Mouse (Mus musculus) hindbrain, embryonic 16.5 days (tissue): ENCODE measurements around the gene Ube2g2. TPM values are rescaled to one million over a fixed set of nuclear protein-coding genes. Genes with fewer than 3 reads are reported as not detected.

ENCODE experiments used
- ATAC-seq: fragments of 200-750 bp; cut with Nextera tagmentation; 2 replicates; pipeline ENCODE4 v1.8.0; 2017; ENCODE audit warnings: moderate TSS enrichment, moderate library complexity
- H3K27ac ChIP-seq: fragments of 300-500 bp; sonication (generic); 2 replicates; pipeline ENCODE4 v1.5.1; 2014; ENCODE audit warnings: low read depth, mild to moderate bottlenecking, control low read depth, low read length, moderate library complexity
- H3K27me3 ChIP-seq: fragments of 300-500 bp; sonication (generic); replicated peaks from 2 replicates; pipeline ENCODE4 v1.6.1; 2014; ENCODE audit warnings: low read length; ENCODE audit not compliant: control insufficient read depth, insufficient read depth
- H3K36me3 ChIP-seq: fragments of 300-500 bp; sonication (generic); 2 replicates; pipeline ENCODE4 v1.6.1; 2014; ENCODE audit warnings: mild to moderate bottlenecking, low read length, moderate library complexity, mixed read lengths; ENCODE audit not compliant: control insufficient read depth, insufficient read depth
- H3K4me1 ChIP-seq: fragments of 300-500 bp; sonication (generic); 2 replicates; pipeline ENCODE4 v1.6.1; 2014; ENCODE audit warnings: low read depth, low read length; ENCODE audit not compliant: control insufficient read depth, insufficient read depth
- H3K4me2 ChIP-seq: fragments of 300-500 bp; sonication (generic); 2 replicates; pipeline ENCODE4 v1.6.1; 2014; ENCODE audit warnings: mild to moderate bottlenecking, low read length, control low read depth, moderate library complexity
- H3K4me3 ChIP-seq: fragments of 300-500 bp; sonication (generic); 2 replicates; pipeline ENCODE4 v1.5.1; 2014; ENCODE audit warnings: mild to moderate bottlenecking, low read length, control low read depth, moderate library complexity
- H3K9ac ChIP-seq: fragments of 300-500 bp; sonication (generic); 2 replicates; pipeline ENCODE4 v1.6.1; 2014; ENCODE audit warnings: low read depth, mild to moderate bottlenecking, control low read depth, low read length, moderate library complexity
- H3K9me3 ChIP-seq: fragments of 300-500 bp; sonication (generic); 2 replicates; pipeline ENCODE4 v1.6.1; 2014; ENCODE audit warnings: mild to moderate bottlenecking, low read length, moderate library complexity; ENCODE audit not compliant: control insufficient read depth
- WGBS: fragments of 180-500 bp; shearing (Covaris S2); extraction: QIAGEN DNeasy Blood & Tissue Kit; methylation state at CpG from one replicate; pipeline ENCODE4 v1.1.7; 2014; 5-methylcytosine and 5-hydroxymethylcytosine counted together
- polyA plus RNA-seq: library from polyadenylated mRNA; unstranded; fragments of >200 nt; fragmentation: Nextera tagmentation; extraction: Ambion mirVana; gene quantifications from 2 replicates; pipeline ENCODE4 v1.2.1, GENCODE M21; 2015

The Ube2g2 gene
- polyA plus RNA-seq, 1 experiment from 2014 or later: 85.0 TPM

GRCm38 (mm10) chr10:77647461-77647860 lies 25.4 kb downstream of the Ube2g2 start:
- WGBS: 75% methylated on average over 1 of the region's 1 CpGs
- no peak overlapping the region for H3K9ac ChIP-seq
- ATAC-seq: no peak
- no peak overlapping the region for H3K27ac ChIP-seq
- H3K4me2 ChIP-seq: no peak overlapping the region
- H3K36me3 ChIP-seq: peaks cover 14% of the 10 kb centered on the region
- H3K27me3 ChIP-seq: no peaks in the 10 kb centered on the region
- no peaks in the 10 kb centered on the region for H3K9me3 ChIP-seq
- no peak overlapping the region for H3K4me3 ChIP-seq
- no peaks in the 10 kb centered on the region for H3K4me1 ChIP-seq

GRCm38 (mm10) chr10:77647901-77648300 lies 25.8 kb downstream of the Ube2g2 start:
- H3K27me3 ChIP-seq: no peaks in the 10 kb centered on the region
- no peak for ATAC-seq
- peaks cover 14% of the 10 kb centered on the region for H3K36me3 ChIP-seq
- H3K9ac ChIP-seq: no peak overlapping the region
- no peak overlapping the region for H3K4me2 ChIP-seq
- no peak overlapping the region for H3K4me3 ChIP-seq
- H3K9me3 ChIP-seq: no peaks in the 10 kb centered on the region
- no peak overlapping the region for H3K27ac ChIP-seq
- no peaks in the 10 kb centered on the region for H3K4me1 ChIP-seq
- 83% methylated on average over 8 of the region's 8 CpGs for WGBS

- Histone ChIP-seq H3K9ac (no peak overlapping the region), H3K36me3 (no peaks in the 10 kb centered on the region), H3K4me3 (no peak overlapping the region), H3K4me1 (no peaks in the 10 kb centered on the region), H3K9me3 (no peaks in the 10 kb centered on the region), H3K4me2 (no peak overlapping the region), H3K27me3 (no peaks in the 10 kb centered on the region), H3K27ac (no peak overlapping the region)
- ATAC-seq: no peak
- 86% methylated on average over 9 of the region's 9 CpGs for WGBS
Observed at GRCm38 (mm10) chr10:77652046-77652445, 30.0 kb downstream of the Ube2g2 start.

- WGBS: 60% methylated on average over 15 of the region's 15 CpGs
- Histone ChIP-seq H3K9ac (no peak overlapping the region), H3K36me3 (no peaks in the 10 kb centered on the region), H3K27me3 (no peaks in the 10 kb centered on the region), H3K4me2 (no peak overlapping the region), H3K27ac (no peak overlapping the region), H3K9me3 (no peaks in the 10 kb centered on the region; the same call in 1 of the 2 replicates), H3K4me1 (no peaks in the 10 kb centered on the region), H3K4me3 (no peak overlapping the region)
- ATAC-seq: no peak
Observed at GRCm38 (mm10) chr10:77658286-77658994, 36.4 kb downstream of the Ube2g2 start.

GRCm38 (mm10) chr10:77663949-77664665 lies 42.0 kb downstream of the Ube2g2 start:
- 49% methylated on average over 43 of the region's 43 CpGs for WGBS
- ATAC-seq: no peak
- peak overlapping the region; percentile 27 for H3K4me2 ChIP-seq

GRCm38 (mm10) chr10:77666342-77666741 lies 44.3 kb downstream of the Ube2g2 start:
- H3K9me3 ChIP-seq: no peaks in the 10 kb centered on the region
- no peak overlapping the region for H3K4me2 ChIP-seq
- H3K9ac ChIP-seq: no peak overlapping the region
- H3K27ac ChIP-seq: no peak overlapping the region
- no peak overlapping the region for H3K4me3 ChIP-seq
- H3K27me3 ChIP-seq: no peaks in the 10 kb centered on the region
- no peaks in the 10 kb centered on the region for H3K4me1 ChIP-seq
- WGBS: 70% methylated on average over 8 of the region's 8 CpGs
- ATAC-seq: peak; percentile 40; the same call in 1 of the 2 replicates
- no peaks in the 10 kb centered on the region for H3K36me3 ChIP-seq

More at GRCm38 (mm10) chr10:77663949-77664665, 42.0 kb downstream of the Ube2g2 start:
- Histone ChIP-seq H3K9me3 (no peaks in the 10 kb centered on the region; the same call in 1 of the 2 replicates), H3K4me3 (no peak overlapping the region), H3K27me3 (no peaks in the 10 kb centered on the region), H3K36me3 (no peaks in the 10 kb centered on the region), H3K4me1 (no peaks in the 10 kb centered on the region), H3K9ac (no peak overlapping the region), H3K27ac (no peak overlapping the region)

GRCm38 (mm10) chr10:77667402-77667801 lies 45.3 kb downstream of the Ube2g2 start:
- no peak overlapping the region for H3K4me2 ChIP-seq
- 90% methylated on average over 4 of the region's 4 CpGs for WGBS
- H3K9ac ChIP-seq: no peak overlapping the region
- ATAC-seq: no peak
- no peaks in the 10 kb centered on the region for H3K4me1 ChIP-seq
- no peak overlapping the region for H3K27ac ChIP-seq
- H3K4me3 ChIP-seq: no peak overlapping the region
- H3K27me3 ChIP-seq: no peaks in the 10 kb centered on the region
- no peaks in the 10 kb centered on the region for H3K9me3 ChIP-seq
- H3K36me3 ChIP-seq: no peaks in the 10 kb centered on the region

- no peaks in the 10 kb centered on the region for H3K27me3 ChIP-seq
- no peaks in the 10 kb centered on the region for H3K9me3 ChIP-seq
- 87% methylated on average over 4 of the region's 4 CpGs for WGBS
Observed at GRCm38 (mm10) chr10:77670710-77671109, 48.6 kb downstream of the Ube2g2 start.

GRCm38 (mm10) chr10:77671519-77671918 lies 49.4 kb downstream of the Ube2g2 start:
- 88% methylated on average over 4 of the region's 4 CpGs for WGBS
- no peak overlapping the region for H3K4me3 ChIP-seq

More at GRCm38 (mm10) chr10:77670710-77671109, 48.6 kb downstream of the Ube2g2 start:
- H3K4me1 ChIP-seq: no peaks in the 10 kb centered on the region
- H3K27ac ChIP-seq: no peak overlapping the region
- ATAC-seq: no peak
- H3K9ac ChIP-seq: no peak overlapping the region
- no peaks in the 10 kb centered on the region for H3K36me3 ChIP-seq
- no peak overlapping the region for H3K4me2 ChIP-seq
- no peak overlapping the region for H3K4me3 ChIP-seq

More at GRCm38 (mm10) chr10:77671519-77671918, 49.4 kb downstream of the Ube2g2 start:
- H3K27ac ChIP-seq: no peak overlapping the region
- no peak overlapping the region for H3K9ac ChIP-seq
- H3K27me3 ChIP-seq: peaks cover 1% of the 10 kb centered on the region; the same call in 1 of the 2 replicates
- no peak for ATAC-seq
- no peak overlapping the region for H3K4me2 ChIP-seq
- H3K9me3 ChIP-seq: no peaks in the 10 kb centered on the region
- no peaks in the 10 kb centered on the region for H3K4me1 ChIP-seq
- no peaks in the 10 kb centered on the region for H3K36me3 ChIP-seq
